In the genomic region with DNA sequence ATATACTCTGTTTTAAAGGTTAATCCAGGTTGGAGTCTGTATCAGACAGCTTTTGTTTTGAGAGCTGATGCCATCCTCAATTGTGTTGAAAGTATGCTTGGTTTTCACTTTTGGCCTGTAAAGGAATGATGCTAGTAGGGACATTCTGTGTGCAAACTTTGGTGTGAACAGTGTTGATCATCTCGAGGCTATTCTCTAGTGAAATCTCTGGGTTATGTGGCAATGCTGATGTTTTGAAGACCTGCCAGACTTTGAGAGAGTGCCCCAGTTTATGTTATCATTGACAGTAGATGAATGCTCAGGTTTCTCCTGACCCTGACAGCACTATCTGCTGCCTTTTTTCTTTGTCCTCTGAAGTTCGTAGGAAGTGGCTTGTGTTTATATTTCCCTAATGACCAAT, we compare ENCODE assay signal across 1 mouse cellular context.
TF ChIP-seq lines count a peak whose summit lies in the region.

No protein-coding gene starts in this region.

TF ChIP-seq in C2C12, 6 proteins besides CTCF, POLR2A, EP300 and RAD21:
- TF ChIP-seq FOSL1 (IDR thresholded peaks at IDR 0.05; ENCODE audit: insufficient read depth, low read length, poor library complexity, severe bottlenecking) (no peak), CEBPB (IDR thresholded peaks at IDR 0.05; ENCODE audit: low read depth) (no peak), MYOG (IDR thresholded peaks at IDR 0.05; ENCODE audit: control insufficient read depth, extremely low read depth, insufficient read length) (no peak), MYOD1 (IDR thresholded peaks at IDR 0.05; ENCODE audit: control insufficient read depth, insufficient read length, low read depth) (no peak), MAX (IDR thresholded peaks at IDR 0.05) (no peak), USF1 (IDR thresholded peaks at IDR 0.05; ENCODE audit: low read depth) (no peak)
